Mouse (Mus musculus) T-helper 1 cell (primary cell): Measurements from ENCODE around the gene Haus4.

Source experiments
- in situ Hi-C: fragments of 300-600 bp; cut with MboI, MseI; formaldehyde crosslinking; loops from one replicate; pipeline ENCODE4 v1.15.1; 2025; ENCODE audit warnings: high pct_unique_total_duplicates

Gene Haus4

DNA sequence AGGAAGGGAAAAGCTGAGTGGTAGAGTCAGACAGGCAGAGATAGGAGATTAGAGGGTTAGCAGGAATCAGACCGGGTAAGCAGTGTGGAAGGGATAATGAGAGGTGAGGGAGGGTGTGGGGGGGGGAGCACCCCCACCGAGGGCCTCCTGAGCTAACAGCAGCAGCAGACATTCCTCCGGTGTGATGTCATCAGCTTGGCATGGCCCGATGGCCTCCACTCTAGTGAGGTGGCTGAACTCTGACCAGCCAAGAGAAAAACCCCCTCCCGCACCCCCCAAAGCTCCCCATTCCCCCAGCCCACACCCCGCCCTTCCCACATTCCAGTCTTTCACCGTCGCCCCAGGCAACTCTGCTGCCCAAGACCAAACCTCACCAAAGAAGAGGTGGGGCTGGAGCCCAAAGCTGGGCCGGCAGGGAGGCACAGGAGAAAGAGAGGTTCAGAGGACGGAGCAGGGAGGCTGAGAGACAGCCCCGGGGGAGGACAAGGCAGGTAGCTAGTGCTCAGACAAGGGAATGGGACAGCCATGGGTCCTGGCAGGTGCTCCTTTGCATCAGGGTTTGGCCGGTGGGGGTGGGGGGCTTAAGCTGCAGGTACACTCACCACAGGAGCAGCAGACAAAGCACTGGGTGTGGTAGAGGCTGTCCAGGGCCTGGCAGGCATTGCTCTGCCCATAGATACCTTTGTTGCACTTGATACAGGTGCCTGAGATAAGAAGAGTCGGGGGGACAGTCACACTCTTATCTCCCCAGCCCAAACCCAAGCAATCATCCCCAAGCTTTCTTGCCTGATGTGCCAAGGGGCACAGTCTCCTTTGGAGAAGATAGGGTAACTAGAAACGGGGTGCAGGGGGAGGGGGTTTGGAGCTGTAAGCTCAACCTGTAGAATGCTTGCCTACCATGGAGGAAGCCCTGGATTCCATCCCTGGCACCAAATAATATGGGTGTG, 18.6 kb upstream of the Haus4 start:
- in situ Hi-C loops: no loop called here

DNA sequence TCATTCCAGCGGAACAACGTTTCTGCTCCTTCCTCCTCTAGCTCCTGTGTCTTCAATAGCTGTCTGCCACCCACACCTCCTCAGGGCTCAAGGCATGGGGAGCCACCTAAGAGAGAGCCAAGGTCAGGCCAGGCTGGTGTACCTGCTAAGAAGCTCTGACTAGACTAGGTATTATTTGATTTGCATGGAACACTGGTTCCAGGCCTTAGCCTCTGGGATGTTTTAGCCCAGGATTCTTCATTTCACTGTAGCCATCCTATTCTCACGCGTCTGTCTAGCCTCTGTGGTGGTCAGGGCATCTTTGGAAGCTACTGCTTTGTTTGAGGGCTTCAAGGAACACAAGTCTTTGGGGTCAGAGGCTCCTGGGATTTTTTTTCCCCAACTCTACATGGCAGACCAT, 17.7 kb upstream of the Haus4 start:
- in situ Hi-C loops: no loop called here

DNA sequence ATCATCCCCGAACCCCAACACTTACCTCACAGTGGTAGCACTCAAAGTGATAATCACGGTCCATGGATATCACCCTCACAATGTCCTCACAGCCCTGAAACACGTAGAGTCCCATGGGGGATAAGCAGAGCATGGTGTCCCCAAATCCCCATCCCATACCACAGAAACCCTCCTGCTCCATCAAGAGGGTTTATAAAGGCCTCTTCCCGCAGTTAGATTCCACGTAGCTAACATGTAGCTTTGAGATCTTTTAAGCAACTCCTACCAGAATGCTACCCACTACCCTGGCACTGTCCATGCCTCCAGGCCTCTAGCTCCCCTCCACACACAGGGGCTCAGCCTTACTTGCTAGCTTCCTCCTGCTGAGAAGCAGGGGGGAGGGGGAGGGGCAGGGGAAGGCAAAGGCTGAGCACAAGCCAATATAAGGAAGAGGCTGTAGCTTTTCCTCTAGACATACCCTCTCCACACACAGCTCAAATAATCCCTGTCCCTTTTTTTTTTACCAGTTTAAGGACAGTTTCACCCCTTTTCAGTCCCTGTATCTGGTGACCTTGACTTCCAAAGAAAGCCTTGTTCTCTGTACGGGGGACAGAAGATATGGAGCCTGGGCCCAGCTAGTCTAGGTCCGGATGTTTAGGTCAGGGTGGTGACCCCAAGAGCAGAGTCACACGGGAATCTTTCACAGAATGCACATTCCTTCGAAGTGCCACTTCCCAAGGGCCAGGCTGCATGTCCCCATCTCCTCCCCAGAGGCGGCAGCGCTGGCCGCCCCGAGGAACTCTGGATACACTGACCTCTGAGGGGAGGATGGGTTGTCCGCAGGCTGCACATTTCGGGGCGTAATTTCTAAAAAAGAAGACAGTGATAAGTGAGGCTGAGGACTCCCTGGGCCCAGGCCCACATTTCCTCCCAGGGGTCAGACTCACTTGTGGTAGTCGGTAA, 15.3 kb upstream of the Haus4 start:
- in situ Hi-C loops: loop anchor here (5.0 kb wide), 1 partner anchor 73 kb away; the partner anchor contains the start of genes Cdh24 and Gm17606

DNA sequence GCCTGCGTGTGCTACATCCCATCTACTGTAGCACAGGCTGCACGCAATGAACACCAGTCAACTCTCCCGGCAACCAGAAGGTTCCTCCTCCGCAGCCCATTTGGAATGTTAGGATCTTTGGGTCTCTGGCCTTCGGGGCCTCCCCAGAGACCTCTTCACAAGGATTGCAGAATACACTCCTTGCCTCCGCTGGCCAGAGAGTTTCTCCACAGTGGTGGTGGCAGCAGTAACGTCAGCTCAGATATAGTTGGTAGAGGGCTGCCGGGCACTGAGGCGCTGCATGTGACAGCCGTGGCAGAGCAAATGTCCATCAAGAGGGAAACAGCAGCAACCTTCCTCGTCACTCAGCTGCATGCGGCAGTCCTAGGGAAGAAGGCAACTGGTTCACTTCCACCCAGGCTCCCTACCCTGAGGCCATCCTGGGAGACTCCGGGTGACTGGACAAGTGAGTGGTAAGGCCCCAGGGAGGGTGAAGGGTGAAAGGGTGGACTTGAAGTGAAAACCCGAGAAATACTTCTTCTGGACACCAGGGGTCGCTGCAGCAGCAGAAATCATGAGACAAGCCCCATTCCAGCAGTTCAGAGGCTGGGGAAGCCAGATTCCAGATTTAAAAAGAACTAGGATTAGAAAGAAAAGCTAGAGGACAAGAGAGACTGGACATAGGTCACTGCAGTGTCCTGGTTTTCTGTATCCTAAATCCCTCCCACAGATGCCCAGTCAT, 14.4 kb upstream of the Haus4 start:
- in situ Hi-C loops: loop anchor here (5.0 kb wide), 1 partner anchor 73 kb away; the partner anchor contains the start of genes Cdh24 and Gm17606

DNA sequence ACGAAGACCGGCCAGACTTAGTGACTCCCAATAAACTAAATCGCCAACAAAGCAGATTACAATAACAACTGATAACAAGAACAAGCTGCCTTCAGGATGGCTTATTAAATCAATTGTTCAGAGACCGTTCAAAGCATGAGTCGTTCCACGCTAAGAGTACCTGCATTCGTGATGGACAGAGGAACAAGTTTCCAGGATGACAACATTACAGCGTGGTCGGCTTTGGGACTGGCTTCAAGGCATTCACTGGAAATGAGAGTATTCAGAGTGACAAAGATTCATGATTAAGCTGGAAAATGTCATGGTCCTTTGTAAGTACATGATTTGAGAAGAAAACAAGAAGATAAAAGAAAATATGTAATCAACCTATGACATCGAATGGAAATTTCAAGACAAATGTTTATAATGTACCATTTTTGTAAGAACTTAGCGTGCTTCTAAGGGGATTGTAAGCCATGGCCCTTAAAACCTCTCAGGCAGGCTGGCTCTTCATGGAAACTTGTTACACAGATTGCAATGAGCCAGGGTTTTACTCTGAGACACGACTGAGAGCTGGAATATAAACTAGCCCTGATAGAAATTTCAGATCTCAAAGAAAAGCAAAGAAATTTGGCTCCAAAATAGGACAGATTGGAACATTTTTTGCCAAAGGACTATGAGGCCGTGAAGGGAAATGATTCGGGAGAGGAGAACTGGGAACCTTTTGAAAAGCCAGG, 6.3 kb upstream of the Haus4 start:
- in situ Hi-C loops: no loop called here

DNA sequence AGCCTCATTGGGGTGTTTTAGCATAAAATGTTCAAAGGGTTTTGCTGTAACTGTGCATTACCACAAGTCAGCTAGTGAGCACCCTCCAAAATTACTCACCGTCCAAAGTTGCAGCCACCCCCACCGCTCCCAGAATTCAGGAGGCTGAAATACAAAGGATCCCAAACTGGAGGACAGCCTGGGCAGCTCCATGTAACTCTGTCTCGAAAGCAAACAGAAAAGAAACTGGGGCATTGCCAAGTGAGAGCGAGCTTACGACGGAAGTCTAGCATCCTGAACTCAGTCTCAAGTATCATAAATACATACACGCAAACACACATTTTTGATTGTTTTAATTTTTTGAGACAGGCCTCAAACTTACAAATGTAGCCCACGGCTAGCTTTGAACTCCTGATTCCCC, 2.9 kb upstream of the Haus4 start:
- in situ Hi-C loops: no loop called here

DNA sequence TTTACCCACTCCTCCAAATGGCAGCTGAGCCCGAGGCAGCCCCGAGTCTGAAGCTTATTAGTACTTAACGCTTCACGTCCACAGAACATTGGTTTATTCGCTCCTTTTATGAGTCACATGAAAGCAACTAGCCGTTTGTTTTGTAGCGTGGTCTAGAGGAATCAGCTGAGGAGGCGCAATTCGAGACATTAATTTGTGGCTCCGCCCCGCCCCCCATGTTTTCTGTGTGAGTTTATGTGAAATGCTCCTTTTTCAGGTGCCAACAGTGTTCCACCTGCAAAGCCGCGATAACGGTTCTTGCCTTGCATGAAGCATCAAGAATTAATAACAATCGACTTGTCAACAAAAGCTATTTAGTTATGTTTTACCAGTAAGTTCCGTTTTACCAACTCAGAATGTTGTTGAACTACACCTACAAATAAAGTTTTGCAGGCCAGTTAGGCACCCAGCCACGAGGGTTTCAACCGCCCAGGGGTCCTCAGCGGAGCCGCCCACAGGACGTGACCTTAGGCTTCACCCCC, 902 bp downstream of the Haus4 start:
- in situ Hi-C loops: no loop called here

DNA sequence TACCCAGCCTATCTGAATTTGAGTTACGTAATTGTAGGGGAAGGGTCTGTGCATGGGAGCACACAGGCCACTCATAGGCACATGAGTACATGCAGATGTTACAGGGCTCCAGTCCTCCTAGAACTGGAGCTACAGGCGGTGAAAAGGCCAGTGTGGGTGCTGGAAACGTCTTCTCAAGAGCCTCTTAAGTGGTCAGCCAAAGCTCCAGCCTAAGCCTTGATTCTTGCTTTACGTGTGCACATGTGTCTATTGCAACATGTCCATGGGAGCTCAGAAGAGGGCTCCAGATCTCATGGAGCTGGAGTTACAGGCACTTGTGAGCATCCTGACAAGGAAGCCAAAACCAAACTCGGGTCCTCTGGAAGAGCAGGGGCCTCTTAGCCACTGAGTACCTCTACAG, 9.7 kb downstream of the Haus4 start:
- in situ Hi-C loops: no loop called here

DNA sequence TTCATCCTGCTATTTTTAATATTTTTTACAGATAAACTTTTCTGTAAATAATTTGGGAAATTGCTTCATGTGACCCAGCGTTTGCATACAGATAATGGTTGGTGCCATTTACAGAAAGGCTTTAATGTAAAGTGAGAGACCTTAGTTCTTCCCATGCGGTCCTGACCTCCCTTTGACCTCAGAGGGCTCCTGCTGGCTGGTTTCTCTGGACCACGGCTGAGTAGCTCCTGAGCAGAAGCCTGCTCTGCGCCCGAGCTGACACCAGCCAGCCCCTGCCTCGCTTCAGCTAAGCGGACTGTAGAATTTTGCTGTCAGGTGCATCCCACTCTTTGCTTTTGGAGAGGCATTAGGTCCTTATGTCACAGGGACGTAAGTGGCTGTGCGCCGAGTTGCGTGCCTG, 13.6 kb downstream of the Haus4 start:
- in situ Hi-C loops: no loop called here

DNA sequence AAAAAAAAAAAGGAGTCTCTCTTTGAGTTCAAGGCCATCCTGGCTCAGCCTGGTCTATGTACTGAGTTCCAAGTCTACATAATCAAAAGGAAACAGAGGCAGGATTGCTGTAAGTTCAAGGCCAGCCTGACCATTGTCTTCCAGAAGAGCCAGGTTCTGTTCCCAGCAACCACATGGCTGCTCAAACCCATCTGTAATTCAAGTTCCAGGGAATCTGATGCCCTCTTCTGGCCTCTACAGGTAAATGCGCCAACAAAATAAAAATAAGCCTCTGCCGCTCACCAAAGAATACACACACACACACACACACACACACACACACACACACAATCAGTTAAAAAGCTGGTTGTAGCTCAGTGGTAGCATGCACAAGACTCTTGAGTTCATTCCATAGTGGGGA, 15.8 kb downstream of the Haus4 start:
- in situ Hi-C loops: loop anchor here (10.0 kb wide), 1 partner anchor 244 kb away; no protein-coding TSS in a partner anchor

DNA sequence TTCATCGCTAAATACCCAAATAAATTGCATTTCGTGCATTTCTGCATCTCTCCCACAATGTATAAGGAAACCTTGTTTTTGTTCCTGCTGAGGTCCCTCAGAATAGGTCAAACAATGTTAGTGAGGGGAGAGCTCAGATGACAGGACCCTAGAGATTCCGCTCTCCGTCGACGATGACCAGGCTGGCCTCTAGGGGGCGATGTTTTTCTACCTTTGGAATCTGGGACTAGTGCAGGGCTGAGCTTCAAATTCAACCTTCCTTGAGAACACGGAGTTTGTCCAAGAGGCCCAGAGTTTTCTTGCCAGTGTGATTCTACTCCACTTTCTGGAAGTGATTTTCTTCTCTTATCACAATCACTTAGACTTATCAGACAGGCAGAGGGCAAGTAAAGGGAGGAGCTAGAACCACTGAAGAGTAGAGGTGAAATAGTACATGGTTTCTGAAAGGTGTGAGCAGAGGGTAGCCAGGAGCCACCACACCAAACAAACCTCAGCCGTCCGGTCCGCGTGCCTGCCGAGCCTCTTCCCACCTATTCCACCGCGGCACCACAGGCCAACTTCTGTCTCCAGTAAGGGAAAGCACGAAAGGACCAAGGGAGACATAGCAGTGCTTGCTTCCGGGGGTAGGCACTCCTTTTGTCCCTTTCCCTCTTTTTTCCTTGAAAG, 25.8 kb downstream of the Haus4 start:
- in situ Hi-C loops: no loop called here

DNA sequence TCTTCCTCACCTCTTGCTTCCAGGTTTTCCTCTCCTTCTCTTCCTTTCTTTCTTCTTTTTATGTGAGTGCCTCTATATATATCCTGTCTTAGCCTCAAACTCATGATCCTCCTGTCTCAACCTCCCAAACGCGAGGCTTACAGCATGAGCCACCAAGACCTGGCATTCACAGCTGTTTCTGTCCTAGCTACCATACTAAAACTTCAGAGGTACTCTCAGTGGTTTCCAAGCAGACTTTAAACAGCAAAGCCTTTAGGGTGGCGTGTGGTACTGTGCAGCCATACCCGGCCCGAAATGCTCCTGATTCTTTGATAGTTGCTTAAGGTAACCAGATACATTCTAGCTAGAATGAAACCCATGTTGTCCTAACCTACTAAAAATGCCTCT, 26.4 kb downstream of the Haus4 start:
- in situ Hi-C loops: no loop called here

DNA sequence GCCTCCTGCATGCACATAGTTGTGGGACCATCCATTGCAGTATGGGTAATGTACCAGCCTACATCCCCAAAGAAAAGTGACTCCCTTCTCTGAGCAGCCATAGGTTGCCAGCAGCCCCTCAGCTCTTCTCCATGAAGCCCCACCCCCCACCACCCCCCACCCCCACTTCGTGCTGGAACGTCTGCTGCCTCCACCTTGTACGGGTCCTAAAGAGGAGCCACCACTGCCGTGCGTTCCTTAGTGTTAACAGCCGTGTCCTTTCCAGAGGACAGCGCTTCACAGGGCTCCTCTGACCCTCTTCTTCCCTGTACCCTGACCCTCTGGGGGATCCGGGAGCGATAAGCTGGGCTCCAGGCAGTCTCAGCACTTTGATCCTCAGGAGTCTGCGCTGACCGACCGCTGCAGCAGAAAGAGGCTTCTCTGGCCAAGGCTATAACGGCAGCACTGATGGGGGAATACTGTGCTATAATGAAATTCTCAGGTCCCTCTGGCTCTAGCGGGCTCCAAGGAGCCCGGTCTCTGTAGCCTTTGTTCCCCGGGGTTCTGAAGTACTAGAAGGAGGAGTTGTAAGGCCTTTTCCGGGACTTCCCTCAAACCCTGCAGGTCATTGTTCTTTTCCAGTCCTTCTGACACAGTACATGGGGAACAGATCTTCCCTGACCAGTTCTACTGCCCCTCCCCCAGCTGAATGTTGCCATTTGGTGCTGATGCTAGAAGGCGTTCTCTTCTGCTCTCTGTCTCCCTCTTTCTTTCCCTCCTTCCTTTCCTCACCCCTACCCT, 27.0 kb downstream of the Haus4 start:
- in situ Hi-C loops: no loop called here

DNA sequence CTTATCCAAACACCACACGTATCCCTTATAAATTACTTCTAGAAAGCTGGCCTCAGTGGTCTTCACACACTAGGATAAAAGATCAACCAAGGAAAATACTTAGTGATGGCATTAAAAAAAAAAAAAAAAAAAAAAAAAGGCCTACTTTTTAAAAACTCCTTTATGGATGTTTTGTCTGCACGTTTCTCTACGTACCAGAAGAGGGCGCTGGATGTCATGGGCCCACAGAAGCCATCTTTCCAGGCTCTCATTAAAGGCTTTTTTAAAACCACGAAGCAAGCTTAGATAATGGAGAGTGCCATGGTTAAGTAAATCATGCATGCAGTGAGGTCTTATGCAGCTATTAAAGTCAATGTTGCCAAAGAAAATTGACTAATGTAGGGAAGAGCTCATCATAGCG, 30.8 kb downstream of the Haus4 start:
- in situ Hi-C loops: no loop called here

DNA sequence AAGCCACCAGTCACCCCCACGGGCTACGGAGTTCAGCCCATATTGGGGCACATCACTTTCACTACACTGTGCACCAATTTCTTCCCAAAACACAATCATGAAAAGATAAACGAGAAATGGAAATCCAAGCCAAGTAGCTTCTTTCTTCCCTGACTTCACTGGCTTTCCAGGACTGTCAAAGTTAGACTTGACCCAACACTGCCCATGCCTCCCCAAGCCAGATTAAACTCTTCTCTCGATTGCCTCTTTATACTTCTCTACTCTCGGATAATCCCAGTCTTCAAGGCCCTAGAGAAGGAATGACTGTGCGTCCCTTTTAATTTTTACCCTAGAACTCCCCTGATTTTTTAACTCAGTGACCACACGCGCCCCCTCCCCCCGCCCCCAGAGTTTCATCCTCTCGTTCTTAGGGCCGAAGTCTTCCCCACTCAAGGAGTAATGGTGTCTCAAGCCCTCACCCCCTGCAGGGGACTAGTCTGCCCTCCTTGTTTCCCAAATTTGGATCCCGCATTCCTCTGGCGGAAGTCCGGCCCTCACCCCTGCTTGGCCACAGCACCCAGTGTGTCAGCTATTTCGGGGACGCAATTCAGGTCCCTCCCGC, 37.6 kb downstream of the Haus4 start:
- in situ Hi-C loops: loop anchor here (5.0 kb wide), 1 partner anchor 80 kb away; no protein-coding TSS in a partner anchor

DNA sequence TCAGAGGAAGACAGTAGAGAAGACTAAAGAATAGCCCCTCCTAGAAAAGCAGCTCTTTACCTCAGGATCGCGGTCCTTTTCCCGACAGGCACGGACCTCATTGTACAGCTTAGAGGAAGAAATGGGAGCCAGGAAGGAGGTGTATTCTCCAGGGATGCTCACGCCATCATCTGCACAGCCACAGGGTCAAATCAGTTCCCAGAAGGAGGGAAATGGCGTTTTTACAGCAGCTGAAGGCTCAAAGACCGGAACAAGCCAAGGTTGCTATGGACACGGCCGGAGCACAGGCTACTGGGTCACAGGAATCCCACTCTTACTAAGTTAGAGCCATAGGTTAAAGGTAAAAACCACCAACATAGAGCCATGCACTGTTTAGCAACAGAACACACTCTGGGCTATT, 44.6 kb downstream of the Haus4 start:
- in situ Hi-C loops: loop anchor here (5.0 kb wide), 1 partner anchor 42 kb away; no protein-coding TSS in a partner anchor

DNA sequence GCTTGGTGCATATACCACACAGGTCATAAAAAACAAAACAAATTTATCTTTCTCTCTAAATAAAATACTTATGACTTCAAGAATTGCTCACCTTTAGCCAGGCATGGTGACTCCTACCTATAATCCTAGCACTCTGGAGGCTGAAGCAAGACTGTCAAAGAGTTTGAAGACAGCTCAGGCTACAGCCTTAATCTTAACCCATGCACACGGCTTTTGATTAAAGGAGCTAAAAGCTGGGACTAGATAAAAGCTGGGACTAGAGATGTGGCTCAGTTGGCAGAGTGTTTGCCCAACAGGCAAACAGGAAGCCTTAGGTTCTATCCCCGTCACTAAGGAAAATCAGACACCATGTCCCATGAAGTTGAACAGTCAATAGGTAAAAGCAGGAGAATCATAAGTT, 51.3 kb downstream of the Haus4 start:
- in situ Hi-C loops: no loop called here

DNA sequence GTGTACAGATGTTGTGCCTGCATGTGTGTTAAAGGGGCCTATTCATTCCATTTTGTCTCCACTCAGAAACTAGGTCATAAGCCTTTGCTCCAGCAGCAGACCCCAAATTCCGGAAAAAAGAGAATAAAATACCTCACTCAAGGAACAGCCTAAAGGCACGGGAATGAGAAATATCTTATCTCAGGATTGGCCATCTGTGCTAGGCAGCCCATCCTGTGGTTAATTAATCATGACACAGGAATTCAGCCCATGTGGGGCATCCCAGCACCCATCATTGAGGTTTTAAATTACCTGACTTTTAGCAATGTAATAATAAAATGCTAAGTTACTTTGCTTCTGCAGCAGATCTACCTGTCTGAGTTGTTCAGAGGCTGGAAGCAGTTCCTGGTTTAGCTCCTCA, 53.1 kb downstream of the Haus4 start:
- in situ Hi-C loops: no loop called here

DNA sequence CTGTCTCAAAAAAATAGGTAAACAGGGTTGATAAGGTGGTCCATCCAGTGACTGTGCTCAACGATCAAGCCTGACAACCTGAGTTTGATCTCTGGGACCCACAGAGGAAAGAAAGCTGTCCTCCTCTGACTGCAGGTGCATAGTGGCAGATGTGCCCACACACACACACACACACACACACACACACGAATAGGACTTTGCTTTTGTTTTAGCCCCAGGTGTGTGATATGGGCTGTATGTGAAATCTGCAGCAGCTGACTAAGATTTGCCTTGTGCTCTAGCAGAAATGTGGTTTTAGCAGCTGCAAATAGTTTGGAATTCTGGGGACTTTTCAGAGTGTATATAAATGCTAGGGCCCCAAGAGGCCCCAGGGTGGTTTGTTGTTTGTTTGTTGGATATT, 55.1 kb downstream of the Haus4 start:
- in situ Hi-C loops: no loop called here
